Mouse (Mus musculus) forebrain, embryonic 11.5 days (tissue): ENCODE results near the gene Comp. TPM values are rescaled to one million over a fixed set of nuclear protein-coding genes. Genes with fewer than 3 reads are reported as not detected.

Experiments used
- ATAC-seq: fragments of 200-750 bp; cut with Nextera tagmentation; replicated peaks from 2 replicates; pipeline ENCODE4 v1.8.0; 2017; ENCODE audit warnings: moderate TSS enrichment; ENCODE audit not compliant: low FRiP score
- DNase-seq: peaks from one replicate; pipeline ENCODE4 v3.0.0-alpha.2; 2017; ENCODE audit warnings: low spot score
- H3K27ac ChIP-seq: fragments of 300-500 bp; sonication (generic); 2 replicates; pipeline ENCODE4 v1.5.1; 2014; ENCODE audit warnings: low read depth, low read length
- H3K27me3 ChIP-seq: fragments of 300-500 bp; sonication (generic); 2 replicates; pipeline ENCODE4 v1.6.1; 2014; ENCODE audit warnings: mild to moderate bottlenecking, low read length, mixed read lengths; ENCODE audit not compliant: control insufficient read depth, insufficient read depth
- H3K36me3 ChIP-seq: fragments of 300-500 bp; sonication (generic); 2 replicates; pipeline ENCODE4 v1.6.1; 2014; ENCODE audit warnings: mild to moderate bottlenecking, low read length, moderate library complexity, mixed read lengths; ENCODE audit not compliant: control insufficient read depth, insufficient read depth
- H3K4me1 ChIP-seq: fragments of 300-500 bp; sonication (generic); replicated peaks from 2 replicates; pipeline ENCODE4 v1.6.1; 2014; ENCODE audit warnings: low read length, mixed read lengths; ENCODE audit not compliant: control insufficient read depth, insufficient read depth
- H3K4me2 ChIP-seq: fragments of 300-500 bp; sonication (generic); 2 replicates; pipeline ENCODE4 v1.6.1; 2014; ENCODE audit warnings: low read depth, mild to moderate bottlenecking, low read length, moderate library complexity, mixed read lengths; ENCODE audit not compliant: severe bottlenecking
- H3K4me3 ChIP-seq: fragments of 300-500 bp; sonication (generic); 2 replicates; pipeline ENCODE4 v1.5.1; 2014; ENCODE audit warnings: low read depth, low read length
- H3K9ac ChIP-seq: fragments of 300-500 bp; sonication (generic); 2 replicates; pipeline ENCODE4 v1.6.1; 2014; ENCODE audit warnings: low read length
- H3K9me3 ChIP-seq: fragments of 300-500 bp; sonication (generic); 2 replicates; pipeline ENCODE4 v1.6.1; 2016; ENCODE audit warnings: low read length, mixed read lengths; ENCODE audit not compliant: control insufficient read depth
- WGBS: fragments of 180-500 bp; shearing (Covaris S2); extraction: QIAGEN DNeasy Blood & Tissue Kit; methylation state at CpG from one replicate; pipeline ENCODE4 v1.1.7; 2014; 5-methylcytosine and 5-hydroxymethylcytosine counted together
- polyA plus RNA-seq: library from polyadenylated mRNA; unstranded; fragments of >200 nt; fragmentation: Nextera tagmentation; extraction: Ambion mirVana; gene quantifications from 2 replicates; pipeline ENCODE4 v1.2.1, GENCODE M21; 2014

Comp gene
- polyA plus RNA-seq, 1 experiment from 2014 or later: 0.56 TPM

- H3K9ac ChIP-seq: no peak overlapping the region
- H3K4me1 ChIP-seq: peaks cover 13% of the 10 kb centered on the region
- H3K27ac ChIP-seq: no peak overlapping the region
- H3K27me3 ChIP-seq: peaks cover 68% of the 10 kb centered on the region
- 6% methylated on average over 37 of the region's 37 CpGs for WGBS
- DNase-seq (peak; percentile 60), ATAC-seq (no peak)
- no peaks in the 10 kb centered on the region for H3K36me3 ChIP-seq
- no peaks in the 10 kb centered on the region for H3K9me3 ChIP-seq
- no peak overlapping the region for H3K4me3 ChIP-seq
- no peak overlapping the region for H3K4me2 ChIP-seq
These were observed 3.0 kb downstream of the Comp start for GRCm38 (mm10) chr8:70376275-70376741.

- Histone ChIP-seq H3K27ac (no peak overlapping the region), H3K4me3 (no peak overlapping the region), H3K9me3 (no peaks in the 10 kb centered on the region), H3K36me3 (no peaks in the 10 kb centered on the region), H3K27me3 (peaks cover 62% of the 10 kb centered on the region), H3K4me2 (no peak overlapping the region), H3K4me1 (peaks cover 13% of the 10 kb centered on the region), H3K9ac (no peak overlapping the region)
- ATAC-seq (no peak), DNase-seq (no peak)
- WGBS: 11% methylated on average over 15 of the region's 15 CpGs
These were observed 3.7 kb downstream of the Comp start for GRCm38 (mm10) chr8:70377049-70377448.

GRCm38 (mm10) chr8:70380069-70380468, 6.7 kb downstream of the Comp start:
- H3K9me3 ChIP-seq: no peaks in the 10 kb centered on the region
- ATAC-seq (no peak), DNase-seq (no peak)
- no peak overlapping the region for H3K9ac ChIP-seq
- no peak overlapping the region for H3K4me3 ChIP-seq
- no peak overlapping the region for H3K27ac ChIP-seq
- H3K4me1 ChIP-seq: peaks cover 2% of the 10 kb centered on the region; the same call in 1 of the 2 replicates
- H3K4me2 ChIP-seq: no peak overlapping the region
- peaks cover 32% of the 10 kb centered on the region for H3K27me3 ChIP-seq
- WGBS: 83% methylated on average over 12 of the region's 12 CpGs
- no peaks in the 10 kb centered on the region for H3K36me3 ChIP-seq

- peaks cover under 1% of the 10 kb centered on the region; the same call in 1 of the 2 replicates for H3K27me3 ChIP-seq
- DNase-seq: peak; percentile 69
- H3K27ac ChIP-seq: no peak overlapping the region
- no peaks in the 10 kb centered on the region for H3K36me3 ChIP-seq
- no peak overlapping the region for H3K4me2 ChIP-seq
- no peaks in the 10 kb centered on the region for H3K4me1 ChIP-seq
- no peaks in the 10 kb centered on the region for H3K9me3 ChIP-seq
- H3K9ac ChIP-seq: no peak overlapping the region
- 67% methylated on average over 3 of the region's 3 CpGs for WGBS
- no peak overlapping the region for H3K4me3 ChIP-seq
- peak; percentile 33; the same call in 1 of the 2 replicates for ATAC-seq
These were observed 9.9 kb downstream of the Comp start for GRCm38 (mm10) chr8:70383287-70383686.

GRCm38 (mm10) chr8:70389678-70390077, 16.3 kb downstream of the Comp start:
- Histone ChIP-seq H3K27ac (no peak overlapping the region), H3K36me3 (no peaks in the 10 kb centered on the region), H3K9ac (no peak overlapping the region), H3K4me1 (no peaks in the 10 kb centered on the region), H3K4me3 (no peak overlapping the region), H3K4me2 (no peak overlapping the region), H3K27me3 (no peaks in the 10 kb centered on the region), H3K9me3 (no peaks in the 10 kb centered on the region)
- no peak for DNase-seq
- ATAC-seq: no peak
- WGBS: 90% methylated on average over 2 of the region's 2 CpGs

- no peak for DNase-seq
- no peak overlapping the region for H3K4me2 ChIP-seq
- H3K4me3 ChIP-seq: no peak overlapping the region
- no peak for ATAC-seq
- H3K27me3 ChIP-seq: no peaks in the 10 kb centered on the region
- 81% methylated on average over 5 of the region's 5 CpGs for WGBS
- H3K9ac ChIP-seq: no peak overlapping the region
- H3K36me3 ChIP-seq: no peaks in the 10 kb centered on the region; the same call in 1 of the 2 replicates
- H3K9me3 ChIP-seq: no peaks in the 10 kb centered on the region
- no peak overlapping the region for H3K27ac ChIP-seq
- no peaks in the 10 kb centered on the region for H3K4me1 ChIP-seq
These were observed 19.7 kb downstream of the Comp start for GRCm38 (mm10) chr8:70393087-70393486.

GRCm38 (mm10) chr8:70394269-70394998, 21.1 kb downstream of the Comp start:
- no peaks in the 10 kb centered on the region for H3K27me3 ChIP-seq
- WGBS: 87% methylated on average over 8 of the region's 8 CpGs

GRCm38 (mm10) chr8:70395649-70396048, 22.3 kb downstream of the Comp start:
- WGBS: 84% methylated on average over 5 of the region's 5 CpGs
- Histone ChIP-seq H3K4me2 (no peak overlapping the region), H3K9ac (no peak overlapping the region), H3K27me3 (no peaks in the 10 kb centered on the region), H3K36me3 (no peaks in the 10 kb centered on the region; the same call in 1 of the 2 replicates), H3K4me3 (no peak overlapping the region), H3K27ac (no peak overlapping the region), H3K4me1 (no peaks in the 10 kb centered on the region), H3K9me3 (no peaks in the 10 kb centered on the region)
- ATAC-seq (no peak), DNase-seq (no peak)

More at GRCm38 (mm10) chr8:70394269-70394998, 21.1 kb downstream of the Comp start:
- Histone ChIP-seq H3K4me3 (no peak overlapping the region), H3K27ac (no peak overlapping the region), H3K9ac (no peak overlapping the region), H3K9me3 (no peaks in the 10 kb centered on the region), H3K4me1 (no peaks in the 10 kb centered on the region), H3K4me2 (no peak overlapping the region), H3K36me3 (no peaks in the 10 kb centered on the region; the same call in 1 of the 2 replicates)
- no peak for ATAC-seq
- DNase-seq: no peak

GRCm38 (mm10) chr8:70396184-70396583, 22.8 kb downstream of the Comp start:
- no peaks in the 10 kb centered on the region for H3K4me1 ChIP-seq
- no peak overlapping the region for H3K4me2 ChIP-seq
- no peak overlapping the region for H3K9ac ChIP-seq
- ATAC-seq: no peak
- H3K9me3 ChIP-seq: no peaks in the 10 kb centered on the region
- H3K27ac ChIP-seq: no peak overlapping the region
- DNase-seq: no peak
- H3K36me3 ChIP-seq: no peaks in the 10 kb centered on the region; the same call in 1 of the 2 replicates
- H3K27me3 ChIP-seq: no peaks in the 10 kb centered on the region
- WGBS: 78% methylated on average over 5 of the region's 5 CpGs
- no peak overlapping the region for H3K4me3 ChIP-seq
